Mouse (Mus musculus): Measurements from ENCODE around the gene Tspear. TPM values are rescaled to one million over a fixed set of nuclear protein-coding genes. Genes with fewer than 3 reads are reported as not detected.
"Not testable (repeated sequence)": the region's sequence is repeated elsewhere in the genome, so short reads cannot be mapped to it uniquely, and the experiment has no call there.

Gene Tspear
- total RNA-seq, 2 experiments from 2014 or later: 0.14 to 0.19 TPM

- DNase-seq (ENCODE audit: low spot score in 2 of 2): not testable (repeated sequence)
These were observed 101.5 kb downstream of the Tspear start, which contains the start of gene Gm7137 for GRCm38 (mm10) chr10:77787876-77788275. Gene Gm7137 (minus strand): TSS chr10:77788200.

DNA sequence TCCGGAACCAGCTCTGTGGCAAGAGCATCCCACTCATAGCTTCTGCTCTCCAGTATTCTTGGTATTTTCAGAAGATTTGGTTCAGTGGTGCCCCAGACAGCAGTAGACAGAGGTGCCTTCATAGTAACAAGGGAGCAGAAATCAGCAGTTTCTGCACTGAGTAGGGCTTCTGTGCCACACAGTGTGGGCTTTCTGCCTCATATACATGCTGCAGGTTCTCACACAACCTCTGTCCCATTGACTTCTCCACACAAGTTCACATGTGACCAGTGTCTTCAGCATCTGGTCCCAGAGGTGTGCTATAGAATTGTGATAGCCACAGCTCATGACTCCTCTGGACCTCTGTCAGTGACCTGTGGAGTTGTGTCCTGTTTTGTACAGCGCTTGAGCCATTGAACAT, 102.3 kb downstream of the Tspear start:
- DNase-seq (ENCODE audit: low spot score in 2 of 2): no peak

DNA sequence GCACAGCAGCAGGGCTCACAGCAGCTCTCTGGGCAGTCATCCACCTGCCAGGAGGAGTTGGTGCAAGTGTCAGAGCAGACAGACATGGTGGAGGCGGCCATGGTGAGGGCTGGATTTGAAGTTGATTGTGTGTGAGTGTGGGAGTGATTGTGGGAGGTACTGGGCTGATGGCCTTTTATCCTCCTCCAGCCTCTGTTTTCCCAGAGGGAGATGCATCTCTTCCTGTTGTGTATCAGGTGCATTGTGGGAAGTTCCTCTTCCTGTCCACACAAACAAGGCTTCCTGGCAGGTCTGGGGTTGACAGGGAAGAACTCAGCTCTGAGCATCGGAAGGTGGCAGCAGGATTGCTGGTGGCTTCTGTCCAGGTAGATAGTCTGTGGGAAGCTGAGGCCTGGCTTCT, 108.6 kb downstream of the Tspear start, which contains the start of gene Gm9639:
Gm9639 (minus strand) TSS at position 101 of the 400 bp plus-strand sequence.
- DNase-seq (ENCODE audit: low spot score in 2 of 2): no peak

DNA sequence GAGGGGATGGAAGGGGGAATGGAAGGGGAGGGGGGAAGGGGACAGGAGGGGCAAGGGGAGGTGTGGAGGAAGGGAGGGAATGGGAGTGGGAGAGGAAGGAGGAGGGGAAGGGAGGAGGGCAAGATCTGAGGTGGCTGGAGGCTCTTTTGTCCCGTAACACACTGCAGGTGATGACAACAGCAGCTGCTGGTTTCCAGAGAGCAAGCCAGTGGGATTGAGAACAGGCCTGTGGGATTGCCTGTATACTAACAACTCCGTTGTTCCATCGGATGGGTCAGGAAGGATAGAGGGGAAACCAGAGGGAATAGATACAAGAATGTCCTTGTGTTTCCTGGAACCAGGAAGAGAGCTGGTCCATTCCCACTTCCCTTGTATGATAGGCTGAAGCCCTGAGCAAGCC, 111.3 kb downstream of the Tspear start:
- no peak for DNase-seq (ENCODE audit: low spot score in 2 of 2)

DNA sequence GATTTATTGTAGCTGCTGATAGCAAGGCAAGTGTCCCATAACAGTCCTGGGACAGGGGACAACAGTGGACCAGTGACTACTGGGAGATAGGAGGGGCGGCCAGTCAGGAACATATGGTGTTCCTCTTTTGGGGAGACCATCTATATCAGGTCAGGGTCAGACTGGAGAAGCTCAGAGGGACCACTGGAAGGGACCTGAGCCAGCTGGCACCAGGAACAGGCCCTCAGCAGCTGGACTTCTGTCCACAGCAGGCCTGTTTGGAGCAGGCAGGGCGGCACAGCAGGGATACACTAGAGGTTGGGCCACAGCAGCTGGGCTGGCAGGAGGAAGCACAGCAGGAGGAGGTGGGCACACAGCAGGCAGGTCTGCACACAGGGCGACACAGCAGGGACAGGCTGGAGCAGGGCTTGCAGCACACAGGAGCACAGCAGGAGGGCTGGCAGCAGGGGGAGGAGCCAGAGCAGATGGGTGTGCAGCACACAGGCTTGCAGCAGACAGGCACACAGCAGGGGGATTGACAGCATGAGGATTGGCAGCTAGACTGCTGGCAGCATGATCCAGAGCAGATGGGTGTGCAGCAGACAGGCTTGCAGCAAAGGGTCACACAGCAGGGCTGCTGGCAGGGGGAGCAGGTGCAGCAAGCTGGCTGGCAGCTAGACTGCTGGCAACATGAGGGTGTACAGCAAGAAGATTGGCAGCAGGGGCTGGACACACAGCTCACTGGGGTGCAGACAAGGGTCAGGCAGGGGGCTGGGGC, 112.0 kb downstream of the Tspear start:
- DNase-seq (ENCODE audit: low spot score in 2 of 2): not testable (repeated sequence)

GRCm38 (mm10) chr10:77798921-77799508, 112.6 kb downstream of the Tspear start, which contains the start of gene Gm19668:
Gene Gm19668 (minus strand): TSS chr10:77799133.
- DNase-seq (ENCODE audit: low spot score in 2 of 2): no peak

GRCm38 (mm10) chr10:77804095-77804494, 117.7 kb downstream of the Tspear start:
- DNase-seq (ENCODE audit: low spot score in 2 of 2): no peak

- no peak for DNase-seq (ENCODE audit: low spot score in 2 of 2)
These were observed 125.4 kb downstream of the Tspear start, which contains the start of gene Gm9507 for GRCm38 (mm10) chr10:77811743-77812142. Gene Gm9507 (minus strand): TSS chr10:77811843.

DNA sequence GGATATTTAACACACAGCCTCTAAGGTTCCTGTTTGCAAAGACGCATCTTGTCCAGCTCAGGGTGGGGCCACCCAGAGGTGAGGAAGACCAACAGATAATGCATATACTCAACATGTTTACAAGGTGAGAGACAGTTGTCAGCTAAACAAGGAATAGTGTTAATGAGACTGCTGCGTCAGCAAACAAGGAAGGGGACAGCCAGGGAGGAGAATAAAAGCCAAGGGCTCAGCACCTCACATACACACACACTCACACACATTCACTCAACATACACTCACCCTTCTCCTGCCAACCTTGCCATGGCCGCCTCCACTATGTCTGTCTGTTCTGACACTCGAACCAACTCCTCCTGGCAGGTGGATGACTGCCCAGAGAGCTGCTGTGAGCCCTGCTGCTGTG, 128.0 kb downstream of the Tspear start, which contains the start of gene Gm2696:
Gm2696 (plus strand) TSS at position 301 of the 400 bp plus-strand sequence.
- DNase-seq (ENCODE audit: low spot score in 2 of 2): no peak

DNA sequence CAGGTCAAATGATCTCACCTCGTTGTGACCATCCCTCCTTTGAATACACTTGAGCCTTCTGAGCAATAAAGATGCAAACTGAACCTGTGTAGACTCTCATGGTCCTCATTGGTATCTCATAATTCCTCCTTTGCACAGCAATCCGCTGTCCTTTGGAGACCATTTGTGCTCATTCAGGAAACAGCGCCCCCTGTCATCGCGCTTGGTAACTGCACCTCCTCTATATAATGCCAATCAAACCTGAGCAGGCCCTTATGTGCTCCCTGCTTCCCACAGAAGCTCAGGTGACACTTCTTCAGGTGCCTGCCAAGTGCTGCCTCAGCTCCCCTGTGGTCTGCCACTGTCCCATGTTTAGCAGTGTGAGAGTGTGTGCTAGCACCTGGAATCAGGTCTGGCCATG, 129.1 kb downstream of the Tspear start:
- DNase-seq (ENCODE audit: low spot score in 2 of 2): no peak

DNA sequence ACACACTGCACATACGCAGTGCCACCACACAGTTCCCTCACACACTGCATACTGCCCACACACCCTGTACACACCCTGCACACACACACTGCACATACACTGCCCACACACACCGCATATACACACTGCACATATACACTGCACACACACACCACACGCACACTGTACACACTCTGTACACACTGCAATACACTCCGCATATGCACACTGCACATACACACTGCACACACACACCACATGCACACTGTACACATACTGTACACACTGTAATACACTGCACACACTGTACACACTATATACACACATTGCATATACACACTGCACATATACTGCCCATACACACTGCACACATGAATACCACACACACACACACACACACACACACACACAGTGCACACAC, 132.2 kb downstream of the Tspear start:
- no peak for DNase-seq (ENCODE audit: low spot score in 2 of 2)

GRCm38 (mm10) chr10:77819203-77819602, 132.8 kb downstream of the Tspear start:
- no peak for DNase-seq (ENCODE audit: low spot score in 2 of 2)

GRCm38 (mm10) chr10:77826951-77827350, 140.6 kb downstream of the Tspear start, which contains the start of gene Krtap10-4:
Gene Krtap10-4 (minus strand): TSS chr10:77827095.
- no peak for DNase-seq (ENCODE audit: low spot score in 2 of 2)

DNA sequence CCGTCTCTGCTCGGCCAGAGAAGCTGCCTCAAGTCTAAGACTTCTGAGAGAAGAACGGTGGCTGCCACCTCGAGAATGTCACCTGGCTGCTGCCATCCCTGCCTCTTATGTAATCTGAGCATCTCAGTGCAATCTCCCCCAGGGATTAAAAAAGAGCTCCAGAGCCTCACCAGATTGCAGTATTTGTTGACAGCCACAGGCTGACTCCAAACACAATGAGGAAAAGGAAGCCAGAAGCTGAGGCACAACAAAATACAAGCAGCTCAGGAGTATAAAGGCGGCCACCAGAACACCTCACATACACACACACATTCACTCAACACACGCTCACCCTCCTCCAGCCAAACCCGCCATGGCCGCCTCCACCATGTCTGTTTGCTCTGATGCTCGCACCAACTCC, 149.3 kb downstream of the Tspear start, which contains the start of gene Krtap10-10:
Krtap10-10 (plus strand) TSS at position 301 of the 400 bp plus-strand sequence.
- DNase-seq (ENCODE audit: low spot score in 2 of 2): peak; percentile 14 to 43

DNA sequence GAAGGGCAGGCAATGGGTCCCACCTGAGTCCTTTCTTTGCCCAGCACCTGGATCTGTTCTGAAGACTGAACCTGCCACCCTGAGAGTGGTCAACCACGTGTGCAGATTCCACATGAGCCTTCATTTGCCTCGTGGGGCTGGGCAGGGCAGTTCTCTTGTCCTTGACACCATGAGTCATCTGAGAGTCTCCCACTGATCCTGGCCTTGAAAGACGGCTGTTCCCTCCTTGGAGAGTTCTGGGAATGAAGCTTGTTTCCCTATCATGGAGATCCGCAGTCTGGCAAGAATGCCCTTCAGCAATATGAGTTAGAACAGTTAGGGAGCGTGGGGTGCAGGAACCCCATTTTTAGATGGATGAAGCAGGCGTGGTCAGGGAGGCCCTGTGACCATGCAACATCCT, 152.6 kb downstream of the Tspear start:
- DNase-seq (ENCODE audit: low spot score in 2 of 2): no peak

- no peak for DNase-seq (ENCODE audit: low spot score in 2 of 2)
These were observed 160.1 kb downstream of the Tspear start, which contains the start of gene Gm36176 for GRCm38 (mm10) chr10:77846503-77846902. Gene Gm36176 (plus strand): TSS chr10:77846803.

DNA sequence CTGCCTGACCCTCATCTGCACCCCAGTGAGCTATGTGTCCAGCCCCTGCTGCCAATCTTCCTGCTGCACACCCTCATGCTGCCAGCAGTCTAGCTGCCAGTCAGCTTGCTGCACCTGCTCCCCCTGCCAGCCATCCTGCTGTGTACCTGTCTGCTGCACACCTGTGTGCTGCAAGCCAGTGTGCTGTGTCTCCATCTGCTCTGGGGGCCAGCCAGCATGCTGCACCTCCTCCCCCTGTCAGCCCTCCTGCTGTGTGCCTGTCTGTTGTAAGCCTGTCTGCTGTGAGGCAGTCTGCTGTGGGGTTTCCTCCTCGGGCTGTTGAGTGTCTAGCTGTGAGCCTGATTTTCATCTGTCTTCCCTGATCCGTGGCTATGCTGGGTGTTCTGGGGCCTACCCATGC, 160.6 kb downstream of the Tspear start:
- no peak for DNase-seq (ENCODE audit: low spot score in 2 of 2)

- DNase-seq (ENCODE audit: low spot score in 2 of 2): no peak
These were observed 161.2 kb downstream of the Tspear start for GRCm38 (mm10) chr10:77847538-77847937.

DNA sequence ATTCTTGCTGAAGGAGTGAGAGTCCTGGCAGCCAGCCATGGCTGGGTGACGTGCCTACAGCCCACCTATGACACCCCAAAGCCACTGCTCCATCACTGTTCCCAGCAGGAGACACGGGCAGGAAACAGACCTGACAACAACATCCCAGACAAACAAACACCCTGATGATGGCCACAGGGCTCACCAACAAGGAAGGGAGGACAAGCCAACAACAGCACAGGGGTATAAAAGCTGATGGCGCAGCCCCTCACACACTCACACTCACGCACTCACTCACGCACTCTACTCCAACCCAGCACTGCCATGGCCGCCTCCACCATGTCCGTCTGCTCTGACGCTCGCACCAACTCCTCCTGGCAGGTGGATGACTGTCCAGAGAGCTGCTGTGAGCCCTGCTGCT, 166.2 kb downstream of the Tspear start, which contains the start of gene Gm10318:
Gm10318 (plus strand) TSS at position 301 of the 400 bp plus-strand sequence.
- no peak for DNase-seq (ENCODE audit: low spot score in 2 of 2)

DNA sequence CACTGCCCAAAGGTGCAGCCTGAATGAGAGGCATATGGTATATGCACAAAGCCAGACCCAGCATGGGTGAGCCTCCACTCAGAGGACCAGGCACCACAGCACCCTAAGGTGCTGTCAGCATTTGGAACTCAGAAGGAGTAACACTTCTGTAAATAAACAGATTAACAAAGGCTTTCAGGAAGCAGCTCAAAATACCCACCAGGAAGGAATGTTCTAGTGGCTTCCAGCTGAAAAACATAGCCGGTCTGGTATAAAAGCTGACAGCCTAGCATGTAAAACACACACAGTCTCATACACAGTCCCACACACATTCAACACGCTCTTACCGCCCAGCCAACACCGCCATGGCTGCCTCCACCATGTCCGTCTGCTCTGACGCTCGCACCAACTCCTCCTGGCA, 175.3 kb downstream of the Tspear start, which contains the start of gene Gm3285:
Gm3285 (plus strand) TSS at position 301 of the 400 bp plus-strand sequence.
- no peak for DNase-seq (ENCODE audit: low spot score in 2 of 2)

GRCm38 (mm10) chr10:77864067-77864761, 177.8 kb downstream of the Tspear start:
- DNase-seq (ENCODE audit: low spot score in 2 of 2): no peak

Measured in left cerebral cortex, adult 18-20 months (tissue).